Mouse (Mus musculus) kidney, postnatal 36 days (tissue): ENCODE results near the gene Sufu.
A peak's percentile ranks its signal among the peaks of the same experiment; 100 is the strongest.

Source experiments
- DNase-seq, 2 experiments: peaks; one replicate each; pipeline ENCODE4 v3.0.0; 2021 to 2022; ENCODE audit warnings: mixed read lengths in 2 of 2

Sufu gene

GRCm38 (mm10) chr19:46500581-46501341, 104.1 kb downstream of the Sufu start:
- peak in 1 of 2 experiments; percentile 74 for DNase-seq

GRCm38 (mm10) chr19:46501401-46502068, 104.8 kb downstream of the Sufu start, which contains the start of gene Trim8:
Gene Trim8, plus strand, starts transcription at chr19:46501702.
- DNase-seq, result peak; percentile 88

- peak; percentile 81 to 86 for DNase-seq
Measured at GRCm38 (mm10) chr19:46502069-46502455, 105.4 kb downstream of the Sufu start.

GRCm38 (mm10) chr19:46502471-46503166, 105.9 kb downstream of the Sufu start:
- peak; percentile 87 to 93 for DNase-seq

- peak; percentile 84 to 92 for DNase-seq
Measured at GRCm38 (mm10) chr19:46503351-46504084, 106.8 kb downstream of the Sufu start.

- DNase-seq, result peak; percentile 68 to 71
Measured at GRCm38 (mm10) chr19:46504085-46504552, 107.4 kb downstream of the Sufu start.

- no peak for DNase-seq
Measured at GRCm38 (mm10) chr19:46504822-46505417, 108.2 kb downstream of the Sufu start.

- DNase-seq, result no peak
Measured at GRCm38 (mm10) chr19:46505646-46506371, 109.1 kb downstream of the Sufu start.

GRCm38 (mm10) chr19:46506372-46506717, 109.6 kb downstream of the Sufu start:
- DNase-seq, result peak in 1 of 2 experiments; percentile 16

- peak in 1 of 2 experiments; percentile 17 for DNase-seq
Measured at GRCm38 (mm10) chr19:46507181-46507581, 110.5 kb downstream of the Sufu start.

GRCm38 (mm10) chr19:46507806-46508205, 111.1 kb downstream of the Sufu start:
- DNase-seq, result peak; percentile 87 to 89

GRCm38 (mm10) chr19:46508738-46509137, 112.0 kb downstream of the Sufu start:
- DNase-seq, result peak in 1 of 2 experiments; percentile 60

GRCm38 (mm10) chr19:46509202-46509601, 112.5 kb downstream of the Sufu start:
- no peak for DNase-seq

GRCm38 (mm10) chr19:46509736-46510135, 113.0 kb downstream of the Sufu start:
- DNase-seq, result no peak

- no peak for DNase-seq
Measured at GRCm38 (mm10) chr19:46510401-46510800, 113.7 kb downstream of the Sufu start.

- no peak for DNase-seq
Measured at GRCm38 (mm10) chr19:46510824-46511223, 114.1 kb downstream of the Sufu start.

- DNase-seq, result peak in 1 of 2 experiments; percentile 76
Measured at GRCm38 (mm10) chr19:46511263-46511662, 114.6 kb downstream of the Sufu start.

GRCm38 (mm10) chr19:46514387-46514786, 117.7 kb downstream of the Sufu start:
- peak in 1 of 2 experiments; percentile 15 for DNase-seq

GRCm38 (mm10) chr19:46515287-46515821, 118.7 kb downstream of the Sufu start:
- peak in 1 of 2 experiments; percentile 13 for DNase-seq

GRCm38 (mm10) chr19:46516667-46517528, 120.2 kb downstream of the Sufu start:
- peak in 1 of 2 experiments; percentile 28 for DNase-seq
